Mouse (Mus musculus) heart, adult 2 months (tissue): ENCODE data around the gene Fkbp5.

Experiments
- CTCF ChIP-seq: fragments of 200-600 bp; IDR thresholded peaks from 2 replicates; pipeline ENCODE4 v1.8.1; 2022; ENCODE audit warnings: antibody characterized with exemption, mild to moderate bottlenecking, moderate library complexity
- EP300 ChIP-seq: fragments of 200-500 bp; IDR thresholded peaks from 2 replicates; pipeline ENCODE4 v1.6.1; 2011; ENCODE audit warnings: low read depth, low read length, control low read depth; ENCODE audit not compliant: insufficient read depth

GRCm38 (mm10) chr17:28521071-28521726 is 3.9 kb upstream of the Fkbp5 start:
- TF ChIP-seq CTCF (no peak), EP300 (no peak)
